Mouse (Mus musculus) frontal cortex, postnatal 10 days (tissue): Measurements from ENCODE around the gene Gsdme.
A peak's percentile ranks its signal among the peaks of the same experiment; 100 is the strongest.

Source experiments
- DNase-seq, 2 experiments: peaks; one replicate each; pipeline ENCODE4 v3.0.0; 2022; ENCODE audit warnings: low spot score in 2 of 2, mixed read lengths in 1 of 2

Gene Gsdme

GRCm38 (mm10) chr6:50189376-50189775 lies 74.3 kb downstream of the Gsdme start:
- no peak for DNase-seq

- no peak for DNase-seq
Observed at GRCm38 (mm10) chr6:50187955-50188354, 75.7 kb downstream of the Gsdme start.

- DNase-seq: no peak
Observed at GRCm38 (mm10) chr6:50180189-50180588, 83.5 kb downstream of the Gsdme start.

GRCm38 (mm10) chr6:50175736-50176135 lies 87.9 kb downstream of the Gsdme start:
- no peak for DNase-seq

GRCm38 (mm10) chr6:50169771-50170170 lies 93.9 kb downstream of the Gsdme start:
- peak in 1 of 2 experiments; percentile 7 for DNase-seq

- DNase-seq: no peak
Observed at GRCm38 (mm10) chr6:50168821-50169220, 94.8 kb downstream of the Gsdme start.

- DNase-seq: no peak
Observed at GRCm38 (mm10) chr6:50163013-50163412, 100.6 kb downstream of the Gsdme start.

GRCm38 (mm10) chr6:50159842-50160241 lies 103.8 kb downstream of the Gsdme start:
- no peak for DNase-seq

GRCm38 (mm10) chr6:50149378-50149777 lies 114.3 kb downstream of the Gsdme start:
- DNase-seq: no peak

GRCm38 (mm10) chr6:50146158-50146557 lies 117.5 kb downstream of the Gsdme start:
- no peak for DNase-seq

GRCm38 (mm10) chr6:50139526-50139925 lies 124.1 kb downstream of the Gsdme start:
- no peak for DNase-seq
